Mouse (Mus musculus): ENCODE data around the gene Aldh4a1. TPM values are rescaled to one million over a fixed set of nuclear protein-coding genes. Genes with fewer than 3 reads are reported as not detected.
A peak's percentile ranks its signal among the peaks of the same experiment; 100 is the strongest.

Aldh4a1 gene
- total RNA-seq, 2 experiments from 2014 or later = 19.0 to 20.1 TPM

DNA sequence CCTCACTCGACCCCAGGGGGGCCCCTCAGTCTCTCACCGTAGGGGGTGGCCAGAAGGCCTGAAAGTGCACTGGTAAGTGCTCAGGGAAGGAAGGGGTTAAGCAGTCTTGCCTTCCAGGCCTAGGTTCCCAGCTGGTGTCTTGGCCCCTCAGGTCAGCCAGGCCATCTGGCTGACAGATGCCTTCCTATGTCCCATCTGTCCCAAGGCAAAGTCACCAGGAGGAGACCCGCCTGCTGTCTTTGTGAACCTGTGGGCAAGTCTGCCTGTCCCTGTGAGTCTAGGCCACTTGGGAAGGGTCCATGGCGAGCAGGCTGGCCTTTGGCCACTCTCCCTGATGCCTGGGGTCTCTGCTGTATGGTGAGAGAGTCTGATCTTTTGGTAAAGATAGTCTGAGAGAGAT is 32.2 kb upstream of the Aldh4a1 start:
- DNase-seq = no peak

DNA sequence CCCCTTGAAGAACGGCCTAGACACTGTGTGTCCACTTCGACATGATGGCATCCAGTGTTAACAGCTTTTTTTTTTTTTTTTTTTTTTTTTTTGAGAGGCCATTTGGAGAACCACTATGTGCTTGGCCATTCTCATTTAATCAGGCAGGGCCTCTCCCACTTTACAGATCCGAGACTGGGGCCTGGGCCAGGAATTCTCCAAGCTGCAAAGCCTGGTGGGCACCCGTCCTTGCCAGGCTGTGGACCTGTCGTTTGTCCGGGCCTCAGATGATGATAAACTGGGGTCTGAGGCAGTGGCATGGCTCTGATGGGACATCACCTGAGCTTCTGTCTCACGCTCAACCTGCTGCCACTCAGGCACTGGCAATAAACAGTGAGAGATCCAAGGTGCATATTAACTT is 29.8 kb upstream of the Aldh4a1 start:
- no peak for DNase-seq

DNA sequence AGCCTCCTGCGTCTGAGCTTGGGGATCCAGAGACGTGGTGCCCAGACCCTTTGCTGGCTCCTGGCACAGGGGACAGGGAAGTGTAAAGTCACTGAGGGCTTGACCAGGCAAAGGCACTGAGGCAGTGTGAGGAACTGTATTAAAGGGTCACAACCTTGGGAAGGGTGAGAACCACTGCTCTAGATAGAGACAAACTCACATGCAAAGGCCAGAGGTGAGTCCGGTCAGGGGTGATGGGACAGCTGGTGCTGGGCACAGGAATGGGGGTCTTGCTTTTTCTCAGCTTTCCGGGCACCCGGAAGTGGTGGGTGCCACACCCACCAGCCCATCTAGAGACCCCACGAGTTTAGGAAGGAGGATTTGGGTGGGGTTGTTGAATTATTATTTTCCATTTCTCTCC is 29.3 kb upstream of the Aldh4a1 start:
- DNase-seq = no peak

DNA sequence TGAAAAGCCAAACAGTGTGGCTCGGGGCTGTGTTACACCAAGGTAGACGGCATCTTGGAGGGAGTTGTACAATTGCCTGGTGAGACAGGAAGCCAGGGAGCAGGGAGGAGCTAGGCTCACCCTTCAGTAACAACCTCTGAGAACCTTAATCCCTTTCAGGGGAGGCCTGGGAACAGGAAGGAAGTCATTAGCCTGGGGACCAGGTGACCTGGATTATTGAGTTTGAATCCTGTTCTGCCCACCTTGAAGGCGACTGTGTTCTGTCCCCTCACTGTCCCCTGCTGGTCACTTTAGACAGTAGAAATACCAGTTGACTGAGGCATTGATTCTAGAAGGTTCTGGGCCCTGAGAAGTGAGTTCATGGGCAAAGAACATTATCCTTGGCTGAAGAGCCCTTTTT is 28.6 kb upstream of the Aldh4a1 start:
- DNase-seq = no peak

DNA sequence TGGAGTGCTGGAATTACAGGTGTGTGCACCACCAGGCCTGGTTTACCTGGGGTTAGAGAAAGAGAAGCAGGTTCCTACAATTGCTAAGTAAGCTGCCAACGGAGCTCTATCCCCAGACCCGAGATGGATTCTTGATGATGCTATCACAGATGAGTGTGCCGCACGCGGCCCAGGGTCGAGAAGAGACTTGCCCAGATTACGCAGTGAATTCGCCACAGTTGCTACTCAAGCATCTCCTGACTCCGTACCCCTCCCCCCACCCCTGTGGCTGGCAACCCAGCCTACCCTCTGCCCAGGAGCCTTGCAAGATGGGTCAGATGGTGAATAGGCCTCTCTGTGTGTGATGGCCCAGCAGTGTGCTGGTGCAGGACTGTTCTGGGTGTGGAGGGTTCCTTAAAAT is 26.0 kb upstream of the Aldh4a1 start:
- DNase-seq = no peak

DNA sequence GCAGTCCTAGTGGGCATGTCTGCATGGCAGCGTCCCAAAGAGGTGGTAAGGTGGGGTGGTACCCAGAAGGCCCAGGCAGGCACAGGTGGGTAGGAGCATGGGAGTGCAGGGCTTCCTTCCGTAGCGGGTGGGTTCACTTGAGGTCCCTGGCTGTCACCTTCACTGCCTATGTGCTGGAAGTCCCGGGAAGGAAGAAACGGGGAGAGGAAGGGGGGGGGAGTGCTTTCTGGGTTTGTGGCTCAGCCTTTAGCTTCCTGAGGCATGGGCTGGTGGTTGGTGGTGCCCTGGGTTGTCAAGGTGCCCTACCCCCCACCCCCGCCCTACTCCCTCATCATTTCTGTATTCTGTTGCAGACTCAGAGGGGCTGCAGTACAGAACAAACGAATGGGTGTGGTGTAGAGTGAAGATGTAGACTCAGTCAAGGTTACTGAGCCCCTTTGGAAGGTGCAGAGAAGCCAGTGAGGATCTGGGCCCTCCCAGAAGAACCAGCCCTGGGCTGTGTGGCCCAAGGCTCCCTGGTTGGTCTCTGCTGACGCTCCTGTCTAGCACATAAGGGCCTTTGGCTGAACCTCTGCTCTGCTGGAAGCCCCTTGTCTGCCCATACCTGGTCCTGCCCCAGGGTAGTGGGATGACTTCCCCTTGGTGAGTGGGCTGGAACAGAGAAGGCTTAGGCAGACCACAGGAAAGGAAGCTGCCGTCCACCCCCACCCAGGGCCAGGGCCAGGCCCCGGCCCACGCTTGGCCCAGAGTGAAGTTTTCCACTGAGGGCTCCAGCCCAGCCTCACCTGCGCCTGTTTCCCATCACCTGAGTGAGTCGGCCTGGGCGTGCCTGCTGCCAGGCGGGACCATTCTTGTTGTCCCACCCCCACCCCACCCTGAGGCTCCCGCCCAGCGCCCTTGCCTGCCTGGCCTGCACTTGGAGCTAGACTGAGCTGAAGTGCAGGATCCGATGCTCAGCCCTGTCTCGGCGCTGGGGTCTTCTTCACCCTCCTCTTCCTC is 25.1 kb upstream of the Aldh4a1 start:
- DNase-seq = no peak

DNA sequence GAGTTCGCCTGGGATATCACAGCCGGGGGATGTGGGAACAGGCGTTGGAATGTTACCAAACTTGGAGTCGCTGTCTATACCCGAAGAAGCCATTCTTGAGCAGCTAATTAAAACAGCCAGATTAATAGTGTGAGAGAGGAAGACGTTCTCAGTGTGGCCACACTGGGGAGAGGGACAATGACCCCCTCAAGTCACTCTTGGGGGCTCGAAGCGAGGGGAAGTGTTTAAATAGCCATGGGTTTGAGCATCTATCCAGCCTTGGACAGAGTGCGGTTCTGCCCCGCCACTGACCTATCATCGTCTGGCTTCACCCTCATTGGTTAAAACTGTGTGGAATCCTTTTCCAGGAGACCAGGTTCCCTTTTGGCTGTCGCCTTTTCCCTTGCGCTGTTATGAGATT is 24.3 kb upstream of the Aldh4a1 start:
- no peak for DNase-seq

DNA sequence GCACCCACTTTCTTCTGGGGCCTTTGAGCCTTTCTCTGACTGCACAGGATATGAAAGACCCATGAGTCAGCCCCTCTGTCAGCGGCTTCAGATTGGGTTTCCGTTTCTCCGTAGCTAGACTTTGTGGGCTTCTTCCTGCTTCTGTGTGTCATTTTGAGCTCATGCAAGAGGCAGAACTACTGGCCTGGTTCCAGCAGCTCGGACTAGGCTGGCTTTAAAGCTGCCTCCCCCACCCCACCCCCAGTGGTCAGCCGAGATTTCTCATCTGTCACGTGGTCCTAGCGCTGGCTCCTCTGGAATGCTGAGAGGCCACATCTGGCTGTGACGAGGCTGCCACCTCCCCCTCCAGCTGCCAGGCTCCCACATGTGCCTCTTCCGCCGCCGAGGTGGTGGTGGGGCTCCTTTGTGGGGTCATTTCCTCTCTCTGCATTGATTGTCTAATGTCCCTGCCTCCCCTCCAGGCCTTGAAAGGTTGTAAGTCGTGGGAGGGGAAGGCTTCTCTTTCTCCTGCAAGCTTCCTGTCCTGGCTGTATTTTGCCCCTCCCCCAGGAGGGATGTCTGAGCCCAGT is 23.6 kb upstream of the Aldh4a1 start:
- DNase-seq = peak in 1 of 2 experiments; percentile 43

DNA sequence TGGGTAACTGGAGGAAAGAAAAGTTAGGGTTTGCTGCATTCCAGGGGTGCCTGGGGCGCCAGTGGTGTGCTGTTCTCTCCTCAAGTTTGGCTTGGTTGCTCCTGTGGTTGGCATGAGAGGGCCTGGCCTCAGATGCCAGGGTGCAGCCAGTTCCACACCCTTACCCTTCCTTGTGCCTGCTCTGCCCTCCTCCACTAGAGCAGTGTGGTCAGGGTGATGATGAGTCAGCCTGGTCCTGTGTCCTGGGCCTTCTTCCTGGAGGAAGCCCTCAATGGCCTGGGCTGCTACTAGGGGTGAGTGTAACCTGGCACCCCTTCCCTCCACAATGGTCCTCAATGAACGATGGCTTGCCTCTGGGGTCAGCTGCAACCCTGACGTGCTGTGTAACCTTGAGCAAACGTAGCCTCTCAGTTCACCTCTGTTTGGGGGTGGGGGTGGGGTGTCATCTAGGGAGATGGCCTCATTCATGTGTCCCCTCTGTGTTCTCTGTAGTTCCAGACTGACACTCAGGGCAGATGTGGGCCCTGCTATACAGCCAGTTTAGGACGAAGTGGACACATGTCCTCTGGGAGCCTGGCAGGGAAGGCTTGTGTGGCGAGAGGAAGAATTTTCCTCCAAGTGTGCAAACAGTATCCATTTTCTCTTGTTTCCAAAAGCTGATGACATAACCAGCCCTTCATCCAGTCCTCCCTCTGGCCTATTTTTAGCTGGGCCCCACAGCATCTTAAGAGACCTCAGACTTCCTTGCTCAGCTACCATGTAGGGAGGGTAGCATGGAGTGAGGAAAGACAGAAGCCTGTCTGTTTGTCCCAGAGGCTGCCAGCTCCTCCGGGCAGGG is 20.9 kb upstream of the Aldh4a1 start:
- no peak for DNase-seq

DNA sequence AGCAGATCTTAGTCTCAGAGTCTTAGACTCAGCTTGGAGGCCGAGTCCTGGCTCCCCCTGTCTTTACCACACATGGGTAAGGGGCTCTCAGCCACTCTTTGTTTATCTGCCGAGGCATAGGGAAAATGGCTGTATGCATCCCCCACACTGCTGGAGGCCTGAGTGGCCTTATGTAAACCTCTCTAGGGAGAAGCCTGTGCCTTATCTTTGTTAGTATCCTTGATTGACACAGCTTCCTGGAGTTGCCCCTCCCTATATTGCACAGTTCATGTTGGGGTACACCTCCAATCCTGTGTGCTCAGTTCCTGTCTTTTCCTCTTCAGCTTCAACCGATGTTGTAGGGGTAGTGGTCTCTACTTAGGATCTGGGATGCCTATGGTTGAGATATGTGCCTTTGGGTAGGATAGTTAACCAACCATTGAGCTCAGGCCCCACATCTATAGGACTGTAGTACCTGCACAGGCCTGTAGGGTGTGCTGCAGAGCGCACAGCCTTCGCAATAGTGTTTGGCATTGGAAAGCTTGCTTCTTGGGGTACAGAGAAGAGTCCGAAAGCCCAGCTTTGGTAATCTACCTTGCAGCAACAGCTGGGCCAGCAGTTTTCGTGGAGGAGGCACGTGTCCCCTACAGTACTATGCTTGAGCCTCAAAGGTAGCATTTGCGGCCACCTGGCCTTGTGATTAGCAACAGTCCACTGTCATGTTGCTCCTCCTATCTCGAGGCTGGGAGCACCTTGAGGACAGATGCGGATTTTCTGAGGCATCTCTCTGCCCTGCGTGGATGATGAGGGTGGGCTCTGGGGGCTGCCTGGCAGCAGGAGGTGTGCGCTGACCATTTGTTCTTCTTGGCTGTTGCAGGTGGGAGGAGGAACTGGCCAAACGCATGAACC is 20.1 kb upstream of the Aldh4a1 start, which contains the start of gene Gm21969:
TSS of gene Gm21969 (plus strand) at position 830 of the 888 bp plus-strand sequence.
- DNase-seq = peak in 1 of 2 experiments; percentile 35

DNA sequence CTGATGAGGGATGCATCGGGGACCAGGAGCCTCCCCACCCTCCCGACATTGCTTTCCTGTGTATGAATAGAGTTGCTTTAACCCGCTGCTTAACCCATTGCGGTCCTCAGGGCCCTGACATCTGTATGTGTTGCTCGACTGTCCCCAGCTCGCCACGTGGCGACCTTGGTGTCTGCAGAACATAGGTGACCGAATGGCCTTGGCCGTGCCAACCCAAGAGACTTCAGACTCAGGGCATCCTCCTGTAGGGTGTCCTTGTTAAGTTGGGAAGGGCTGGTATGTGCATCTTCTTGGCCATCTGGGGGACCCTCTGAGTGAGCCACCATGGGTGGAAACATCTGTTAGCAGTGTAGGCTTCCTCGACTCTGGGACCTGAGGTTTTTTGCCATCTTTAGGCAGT is 17.4 kb upstream of the Aldh4a1 start:
- DNase-seq = no peak

DNA sequence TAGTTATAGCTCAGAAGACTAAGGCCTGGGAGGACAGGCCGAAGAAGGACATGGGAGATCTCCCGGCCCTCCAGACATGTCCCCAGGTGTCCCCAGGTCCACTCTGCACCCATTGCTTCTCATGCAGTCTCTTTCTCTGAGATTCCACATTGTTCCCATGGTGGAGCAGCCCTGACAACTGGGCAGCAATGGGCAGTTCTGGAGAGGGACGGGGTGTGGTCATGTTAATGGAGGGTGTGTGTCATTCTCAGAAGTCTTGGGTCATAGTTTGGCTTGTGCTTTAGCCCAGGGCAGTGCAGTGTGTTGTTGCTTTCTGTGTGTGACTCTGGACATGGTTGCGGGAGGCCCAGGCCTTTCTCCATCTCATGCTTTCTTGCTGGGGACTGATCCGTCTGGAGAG is 15.9 kb upstream of the Aldh4a1 start:
- DNase-seq = no peak

DNA sequence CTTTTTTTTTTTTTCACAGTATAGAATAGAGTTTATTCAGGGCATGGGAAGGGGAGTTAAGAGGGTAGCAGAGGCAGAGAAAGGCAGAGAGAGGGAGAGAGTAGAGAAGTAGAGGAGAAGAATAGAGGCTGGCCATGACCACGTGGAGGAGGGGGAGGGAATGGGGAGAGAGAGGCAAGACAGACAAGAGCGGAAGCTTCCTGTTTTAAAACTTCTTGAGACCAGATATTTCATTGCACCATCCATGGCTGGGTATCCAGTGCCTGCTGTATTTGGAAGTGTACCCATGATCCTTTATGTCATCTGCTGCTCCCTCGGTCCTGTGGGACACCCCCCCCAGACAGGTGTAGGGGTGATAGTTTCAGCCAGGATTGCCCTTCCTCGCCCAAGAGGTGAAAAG is 13.7 kb upstream of the Aldh4a1 start:
- DNase-seq = no peak

DNA sequence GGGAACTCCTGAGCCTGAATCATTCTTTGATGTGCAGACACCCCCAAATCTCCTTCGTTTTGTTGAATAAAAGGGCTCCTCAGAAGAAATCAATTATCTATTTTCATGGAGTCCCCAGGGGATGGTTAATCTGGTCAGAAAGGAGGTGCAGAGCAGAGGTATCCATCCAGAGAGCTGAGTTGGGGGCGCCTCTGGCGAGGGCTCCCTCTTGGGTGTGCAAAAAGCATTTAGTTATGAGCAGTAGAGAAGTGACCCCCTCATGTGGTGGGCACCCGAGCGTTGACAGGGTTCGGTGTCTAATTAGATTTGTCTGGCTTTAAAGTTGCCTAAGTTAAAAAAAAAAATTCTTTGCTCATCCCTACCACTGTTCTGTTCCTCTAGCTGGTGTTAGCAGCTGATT is 11.7 kb upstream of the Aldh4a1 start:
- DNase-seq = no peak

DNA sequence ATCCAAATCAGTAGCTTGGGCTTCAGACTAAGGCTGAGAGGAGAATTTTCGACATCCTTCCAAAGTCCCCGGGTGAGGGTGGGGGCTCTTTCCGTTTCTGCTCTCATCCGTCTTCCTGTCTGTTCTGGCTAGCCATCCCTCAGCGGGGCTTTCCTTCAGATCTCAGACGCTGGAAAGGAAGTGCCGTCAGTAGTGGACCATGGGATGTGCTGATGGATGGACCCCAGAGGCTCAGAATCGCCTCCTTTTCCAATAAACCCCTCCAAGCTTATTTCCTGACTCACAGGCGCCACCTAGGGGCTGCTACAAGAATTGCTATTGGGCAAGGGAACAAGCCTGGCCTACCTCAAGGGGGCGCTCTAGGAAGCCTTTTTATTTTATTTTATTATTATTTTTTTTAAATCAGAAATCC is 11.1 kb upstream of the Aldh4a1 start:
- peak; percentile 73 to 79 for DNase-seq

DNA sequence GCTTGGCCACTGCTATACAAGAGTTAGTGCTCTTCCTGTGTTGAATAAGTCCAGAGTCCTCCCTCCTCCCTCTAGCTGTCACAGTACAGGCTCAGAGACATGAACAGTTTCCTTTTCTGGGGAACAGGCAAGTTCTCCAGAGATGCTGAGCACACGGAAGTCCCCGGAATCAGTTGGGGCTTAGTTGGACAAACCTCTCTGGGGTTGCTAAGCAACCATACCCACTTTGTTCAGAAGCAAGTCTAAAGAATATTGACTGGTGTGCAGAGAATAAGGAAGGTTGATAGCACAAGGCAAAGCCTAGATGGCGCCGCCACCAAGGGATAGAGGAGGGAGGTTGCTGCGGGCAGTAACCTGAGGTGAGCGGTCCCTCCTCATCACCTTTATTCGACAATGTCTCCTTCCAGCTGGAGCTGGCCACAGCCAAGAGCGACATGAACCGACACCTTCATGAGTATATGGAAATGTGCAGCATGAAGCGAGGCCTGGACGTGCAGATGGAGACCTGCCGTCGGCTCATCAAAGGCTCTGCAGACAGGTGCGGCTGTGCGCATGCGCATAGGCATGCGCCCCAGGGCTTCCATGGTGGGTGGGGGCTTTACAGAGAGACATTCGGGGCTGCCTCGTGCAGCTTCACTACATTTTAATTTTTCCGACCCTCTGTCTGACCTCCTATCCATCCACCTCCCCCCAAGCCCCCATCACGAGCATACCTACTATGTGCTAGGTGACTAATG is 8.0 kb upstream of the Aldh4a1 start:
- no peak for DNase-seq

DNA sequence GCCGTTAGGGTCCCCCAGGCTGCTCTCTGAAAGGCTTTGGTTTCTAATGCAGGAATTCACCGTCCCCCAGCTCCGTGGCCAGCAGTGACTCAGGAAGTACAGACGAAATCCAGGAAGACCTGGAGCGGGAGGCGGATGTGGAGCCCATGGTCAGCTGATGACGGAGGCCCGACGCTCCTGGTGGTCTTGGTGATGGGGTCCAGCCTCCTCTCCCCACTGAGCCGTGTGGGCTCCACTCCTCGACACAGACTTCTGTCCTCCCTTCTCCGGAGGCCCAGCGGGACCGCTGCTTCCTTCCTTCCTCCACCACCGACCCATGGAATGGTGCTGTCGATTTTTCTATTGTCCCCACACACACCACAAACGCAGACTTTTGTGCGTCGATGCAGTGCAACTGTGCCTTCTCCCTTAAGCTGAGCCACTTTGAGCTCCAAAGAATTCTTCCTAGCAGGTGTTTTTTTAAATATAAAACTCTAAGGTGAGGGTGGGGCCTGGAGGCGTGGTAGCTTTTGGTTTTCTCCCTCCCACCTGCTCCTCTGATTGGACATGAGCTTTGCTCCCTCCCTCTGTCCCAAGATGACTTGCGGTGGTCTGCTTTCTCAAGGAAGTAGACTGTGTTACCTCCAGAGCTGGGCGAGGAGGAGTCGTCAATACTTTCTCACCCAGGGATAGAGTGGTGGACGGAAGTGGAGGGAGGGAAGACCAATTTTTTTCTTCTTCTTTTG is 6.2 kb upstream of the Aldh4a1 start:
- no peak for DNase-seq

DNA sequence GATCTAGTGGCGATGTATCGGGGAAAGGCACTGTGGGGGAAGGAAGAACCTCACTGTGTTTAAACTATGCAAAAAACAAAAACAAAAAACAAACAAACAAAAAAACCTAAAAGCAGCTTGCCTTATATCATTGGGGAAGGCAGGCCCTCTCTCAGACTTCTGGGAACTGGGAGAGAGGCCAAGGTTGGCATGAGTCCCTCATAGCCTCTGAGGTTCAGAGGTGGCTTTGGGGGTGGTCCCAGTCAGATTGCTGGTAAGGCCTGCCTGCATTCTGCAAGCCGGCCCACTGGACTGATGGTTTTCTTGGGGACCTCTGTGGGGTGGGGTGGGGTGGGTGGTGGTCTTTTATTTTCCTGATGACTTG is 5.7 kb upstream of the Aldh4a1 start:
- no peak for DNase-seq

DNA sequence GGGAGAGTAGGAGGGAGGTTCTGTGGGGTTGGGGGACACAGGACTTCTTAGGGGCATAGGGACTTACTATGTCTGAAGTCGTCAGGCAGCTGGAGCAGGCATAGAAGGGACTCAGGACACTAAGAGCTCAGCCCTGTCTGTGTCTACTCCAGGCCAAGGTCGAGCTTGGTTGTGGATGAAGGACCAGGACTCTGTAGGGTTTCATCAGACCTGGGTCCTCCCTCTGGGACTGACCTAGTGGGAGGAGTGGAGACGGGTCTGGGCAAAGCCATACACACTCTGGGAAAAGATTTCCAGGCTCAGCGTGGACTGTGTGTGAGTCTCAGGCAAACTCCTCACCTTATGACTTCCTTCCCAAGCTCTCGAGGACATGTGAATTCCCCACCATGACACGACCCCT is 2.9 kb upstream of the Aldh4a1 start:
- no peak for DNase-seq

DNA sequence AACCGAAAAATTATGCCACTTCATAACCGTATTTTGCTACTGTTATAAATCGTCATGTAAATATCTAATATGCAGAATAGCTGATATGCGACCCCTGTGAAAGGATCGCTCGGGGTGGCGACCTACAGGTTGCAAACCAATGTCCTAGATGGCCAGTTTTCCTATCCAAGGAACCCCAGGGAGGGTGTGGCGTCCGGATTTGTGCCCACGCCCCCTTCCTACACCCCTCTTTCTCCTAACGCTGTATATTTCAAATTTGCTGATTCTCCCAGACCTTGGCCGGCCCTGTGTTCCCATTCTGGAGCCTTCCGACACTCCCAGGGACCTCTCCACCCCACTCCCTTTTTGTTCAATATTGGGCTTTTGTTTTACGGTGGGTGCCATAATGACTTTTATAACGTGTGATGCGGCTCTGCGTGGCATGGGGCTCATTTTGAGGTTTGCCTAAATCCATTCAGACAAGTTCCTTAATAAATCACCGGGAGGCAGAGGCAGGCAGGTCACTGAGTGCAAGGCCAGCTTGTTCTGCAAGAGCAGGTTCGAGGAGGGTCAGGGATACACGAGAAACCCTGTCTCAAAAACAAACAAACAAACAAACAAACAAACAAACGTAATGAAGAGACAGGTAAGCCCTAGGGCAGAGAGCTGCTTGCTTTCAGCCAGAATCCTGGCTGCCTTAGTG is 909 bp downstream of the Aldh4a1 start:
- DNase-seq = no peak
